Mouse (Mus musculus): ENCODE measurements around the gene Cadps2. TPM values are rescaled to one million over a fixed set of nuclear protein-coding genes. Genes with fewer than 3 reads are reported as not detected.

The Cadps2 gene
- polyA plus RNA-seq, 1 experiment from 2014 or later = not detected

DNA sequence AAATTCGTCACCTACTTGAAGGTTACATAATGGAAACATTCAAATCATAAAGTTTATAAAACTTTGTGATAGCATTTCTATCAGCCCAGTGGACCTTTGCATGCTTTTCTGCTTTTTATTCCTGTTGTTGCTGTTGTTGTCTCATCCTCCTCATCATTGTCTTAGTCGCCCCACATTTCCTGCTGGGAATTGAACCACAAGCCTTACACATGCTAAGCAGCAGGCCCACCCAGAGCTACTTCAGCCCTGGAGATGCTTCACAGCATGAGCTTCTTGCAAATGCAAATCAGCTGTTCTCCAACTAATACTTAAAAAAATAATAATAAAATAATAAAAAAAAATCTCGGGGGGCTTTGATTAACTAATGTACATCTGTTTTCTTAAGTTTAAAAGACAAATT, 8.5 kb downstream of the Cadps2 start:
- Histone ChIP-seq H3K79me2 (ENCODE audit: inconsistent target) (no peaks in the 10 kb centered on the region), H3K36me3 (ENCODE audit: inconsistent target) (no peaks in the 10 kb centered on the region), H3K27ac (no peak overlapping the region), H3K4me3 (ENCODE audit: inconsistent target) (no peak overlapping the region)
- 80% methylated on average over 3 of the region's 3 CpGs for WGBS (ENCODE audit: missing documents)

DNA sequence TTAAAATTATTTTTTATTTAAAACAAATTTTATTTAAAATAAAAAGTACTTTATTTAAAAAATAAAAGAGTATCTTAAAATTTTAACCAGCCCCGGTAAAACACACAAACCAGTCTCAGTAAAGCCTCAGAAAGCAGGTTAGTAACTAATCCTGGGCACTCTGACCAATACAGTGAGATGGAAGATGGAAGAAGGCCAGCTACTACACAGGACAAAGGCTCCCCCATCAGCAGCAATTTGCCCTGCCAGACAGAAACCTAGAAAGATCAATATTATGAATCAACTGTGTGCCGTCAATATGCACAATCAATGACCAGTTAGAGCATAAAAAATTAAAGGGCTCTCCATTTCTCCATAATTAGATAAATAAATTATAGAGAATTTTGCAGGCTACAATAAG, 9.9 kb downstream of the Cadps2 start:
- Histone ChIP-seq H3K36me3 (ENCODE audit: inconsistent target) (no peaks in the 10 kb centered on the region), H3K4me3 (ENCODE audit: inconsistent target) (no peak overlapping the region), H3K79me2 (ENCODE audit: inconsistent target) (no peaks in the 10 kb centered on the region), H3K27ac (no peak overlapping the region)
- 91% methylated on average over 2 of the region's 2 CpGs for WGBS (ENCODE audit: missing documents)

DNA sequence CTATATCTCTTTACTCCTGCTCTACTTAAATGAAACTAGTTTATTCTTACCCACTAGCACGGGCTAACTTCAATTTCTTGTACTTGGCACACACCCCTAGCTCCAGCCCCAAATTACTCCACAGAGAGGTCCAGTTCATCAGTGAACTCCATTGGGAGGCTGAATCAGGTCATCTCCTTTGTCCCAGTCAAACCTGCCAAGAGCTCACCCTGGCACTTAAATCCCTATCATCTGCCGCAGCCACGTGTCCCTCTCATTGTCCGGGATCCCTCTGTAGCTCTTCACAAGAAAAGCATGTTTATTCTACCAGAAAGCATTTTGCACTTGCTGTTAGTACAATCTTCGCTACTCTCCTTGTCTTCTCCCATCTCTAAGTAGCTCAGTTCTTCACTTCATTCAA, 17.4 kb downstream of the Cadps2 start:
- WGBS (ENCODE audit: missing documents) = 95% methylated on average over 5 of the region's 5 CpGs
- H3K4me3 ChIP-seq (ENCODE audit: inconsistent target) = no peak overlapping the region
- H3K79me2 ChIP-seq (ENCODE audit: inconsistent target) = no peaks in the 10 kb centered on the region

DNA sequence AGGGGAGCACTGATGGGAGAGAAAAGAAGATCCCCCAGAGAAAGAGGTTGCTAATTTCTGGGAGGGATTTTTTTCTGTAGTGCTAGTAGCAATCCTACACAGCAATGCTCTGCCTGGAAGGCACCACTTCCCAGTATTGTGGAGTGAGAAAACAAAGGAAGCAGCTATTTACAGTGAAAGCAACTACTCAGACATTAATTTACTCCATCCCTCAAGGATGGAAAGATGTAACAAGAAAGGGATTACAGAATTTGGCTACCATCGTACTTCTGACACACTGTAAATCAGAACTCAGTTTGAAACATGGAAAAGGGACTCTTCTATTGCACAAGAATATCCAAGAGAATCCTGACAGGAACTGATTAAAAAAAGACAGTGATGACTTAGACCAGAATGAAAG, 29.1 kb downstream of the Cadps2 start:
- no peaks in the 10 kb centered on the region for H3K36me3 ChIP-seq (ENCODE audit: inconsistent target)
- H3K27ac ChIP-seq = no peak overlapping the region
- 73% methylated on average over 1 of the region's 1 CpGs for WGBS (ENCODE audit: missing documents)
- no peak overlapping the region for H3K4me3 ChIP-seq (ENCODE audit: inconsistent target)
- H3K79me2 ChIP-seq (ENCODE audit: inconsistent target) = no peaks in the 10 kb centered on the region

More for the DNA sequence above, 17.4 kb downstream of the Cadps2 start:
- Histone ChIP-seq H3K36me3 (ENCODE audit: inconsistent target) (no peaks in the 10 kb centered on the region), H3K27ac (no peak overlapping the region)

DNA sequence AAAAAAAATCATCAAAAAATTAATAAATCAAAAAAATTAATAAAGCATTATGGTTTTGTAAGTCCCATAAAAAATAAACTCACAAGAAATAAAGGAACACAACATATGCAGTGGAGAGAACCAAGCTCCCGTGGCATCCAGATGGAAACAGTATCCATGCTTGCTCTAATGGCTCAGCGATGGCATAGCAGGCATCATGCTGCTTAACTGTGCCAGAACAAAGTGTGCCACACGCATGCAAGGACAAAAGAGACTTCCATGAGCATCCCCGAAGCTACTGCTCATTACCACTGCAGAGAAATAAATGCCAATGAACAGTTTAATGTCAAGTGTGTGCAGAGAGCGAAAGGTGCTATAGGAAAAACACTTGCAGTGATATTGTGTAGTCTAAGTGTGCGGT, 29.9 kb downstream of the Cadps2 start:
- Histone ChIP-seq H3K27ac (no peak overlapping the region), H3K79me2 (ENCODE audit: inconsistent target) (no peaks in the 10 kb centered on the region), H3K4me3 (ENCODE audit: inconsistent target) (no peak overlapping the region), H3K36me3 (ENCODE audit: inconsistent target) (no peaks in the 10 kb centered on the region)
- 84% methylated on average over 6 of the region's 6 CpGs for WGBS (ENCODE audit: missing documents)

DNA sequence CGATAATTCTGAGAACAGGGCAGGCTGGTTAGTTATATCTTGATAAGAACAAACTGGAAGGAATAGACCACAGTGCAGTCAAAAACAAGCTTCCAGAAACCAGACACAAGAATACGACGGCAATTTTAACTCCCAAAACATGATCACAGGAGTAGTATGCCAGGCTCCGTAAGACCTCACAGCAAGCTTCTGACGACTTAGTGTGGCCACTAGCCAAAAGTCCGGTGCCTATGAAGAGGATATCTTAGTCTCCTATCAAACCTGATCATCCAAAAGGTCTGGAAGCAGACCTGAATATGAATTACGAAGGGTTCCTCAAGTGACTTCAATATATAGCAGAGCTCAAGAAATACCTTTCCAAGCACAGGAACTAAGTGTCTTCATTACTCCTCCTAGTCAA, 33.9 kb downstream of the Cadps2 start:
- Histone ChIP-seq H3K36me3 (ENCODE audit: inconsistent target) (no peaks in the 10 kb centered on the region), H3K79me2 (ENCODE audit: inconsistent target) (no peaks in the 10 kb centered on the region)
- 94% methylated on average over 7 of the region's 7 CpGs for WGBS (ENCODE audit: missing documents)

DNA sequence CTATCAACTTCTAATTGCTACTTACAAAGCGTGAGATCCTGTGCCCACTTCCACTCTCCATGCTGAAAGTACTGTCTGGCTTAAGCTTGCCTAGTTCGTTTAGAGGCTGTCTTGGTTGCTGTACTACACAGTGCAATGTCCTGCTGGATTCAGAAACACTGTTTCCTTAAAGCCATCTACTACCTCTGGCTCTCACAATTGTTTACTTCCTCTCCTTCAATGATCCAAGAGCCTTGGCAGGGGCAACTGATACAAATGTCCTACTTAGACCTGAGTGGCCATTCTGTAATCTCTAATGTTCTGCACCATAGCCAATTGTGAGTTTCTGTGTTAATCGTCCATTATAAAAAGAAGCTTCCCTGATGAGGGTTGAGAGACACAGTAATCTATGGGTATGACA, 47.4 kb downstream of the Cadps2 start:
- H3K79me2 ChIP-seq (ENCODE audit: inconsistent target) = no peaks in the 10 kb centered on the region
- H3K27ac ChIP-seq = no peak overlapping the region
- H3K4me3 ChIP-seq (ENCODE audit: inconsistent target) = no peak overlapping the region
- WGBS (ENCODE audit: missing documents) = 82% methylated on average over 3 of the region's 3 CpGs
- no peaks in the 10 kb centered on the region for H3K36me3 ChIP-seq (ENCODE audit: inconsistent target)

More for the DNA sequence above, 33.9 kb downstream of the Cadps2 start:
- H3K4me3 ChIP-seq (ENCODE audit: inconsistent target) = no peak overlapping the region
- H3K27ac ChIP-seq = no peak overlapping the region

DNA sequence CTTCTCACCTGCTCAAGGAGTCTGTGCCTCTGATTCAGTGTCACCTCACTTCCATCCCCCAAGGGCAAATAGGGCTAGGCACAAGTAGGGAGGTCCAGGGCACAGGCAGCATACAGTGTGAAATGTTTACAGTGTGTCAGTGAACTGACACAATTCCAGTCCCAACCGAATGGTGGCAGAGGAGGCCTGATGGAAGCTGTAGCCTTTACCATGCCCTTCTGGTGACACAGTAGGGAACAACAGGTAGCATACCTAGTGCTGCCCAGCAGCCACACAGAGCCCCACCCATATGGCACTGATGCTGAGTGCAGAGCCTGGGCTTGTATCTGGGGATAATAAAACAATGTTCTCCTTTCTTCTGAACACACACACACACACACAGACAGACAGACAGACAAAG, 61.6 kb downstream of the Cadps2 start:
- 86% methylated on average over 1 of the region's 1 CpGs for WGBS (ENCODE audit: missing documents)
- no peak overlapping the region for H3K27ac ChIP-seq
- no peaks in the 10 kb centered on the region for H3K36me3 ChIP-seq (ENCODE audit: inconsistent target)
- no peaks in the 10 kb centered on the region for H3K79me2 ChIP-seq (ENCODE audit: inconsistent target)
- H3K4me3 ChIP-seq (ENCODE audit: inconsistent target) = no peak overlapping the region

DNA sequence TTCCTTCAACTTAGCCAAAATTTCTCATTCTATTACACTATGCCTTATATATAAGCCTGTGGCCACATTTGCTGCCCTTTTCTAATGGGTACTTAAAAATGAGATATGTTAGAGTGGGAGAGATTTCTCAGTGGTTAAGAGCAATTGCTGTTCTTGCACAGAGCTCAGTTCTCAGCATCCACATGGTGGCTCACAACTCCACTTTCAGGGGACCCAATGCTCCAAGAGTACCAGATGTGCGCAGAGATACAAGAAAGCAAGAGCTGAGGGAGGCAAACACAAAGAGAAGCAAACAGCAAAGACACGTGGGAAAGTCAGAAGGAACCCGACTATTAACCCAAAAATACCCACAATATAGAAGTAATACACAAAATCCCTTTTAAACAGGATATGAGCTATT, 77.0 kb downstream of the Cadps2 start:
- Histone ChIP-seq H3K36me3 (ENCODE audit: inconsistent target) (no peaks in the 10 kb centered on the region), H3K27ac (no peak overlapping the region), H3K4me3 (ENCODE audit: inconsistent target) (no peak overlapping the region), H3K79me2 (ENCODE audit: inconsistent target) (no peaks in the 10 kb centered on the region)
- WGBS (ENCODE audit: missing documents) = 59% methylated on average over 3 of the region's 3 CpGs

DNA sequence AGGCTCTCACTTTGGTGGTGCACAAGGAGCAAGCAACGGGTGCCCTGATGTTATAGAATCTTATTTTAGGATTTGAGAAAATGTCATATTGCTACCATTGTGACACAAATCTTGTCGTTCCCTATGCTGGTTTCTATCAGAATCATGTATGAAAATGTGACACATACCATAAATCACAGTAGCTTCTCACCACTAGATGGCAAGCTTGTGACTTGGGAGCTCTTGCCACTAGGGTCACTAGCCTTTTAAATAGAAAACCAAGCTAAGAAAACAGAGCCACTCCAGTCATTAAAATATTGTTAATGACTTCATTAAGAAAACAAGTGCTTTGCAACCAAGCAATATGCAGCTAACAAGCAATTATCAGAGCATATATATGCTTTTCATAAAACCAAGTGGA, 81.0 kb downstream of the Cadps2 start:
- no peak overlapping the region for H3K27ac ChIP-seq
- H3K36me3 ChIP-seq (ENCODE audit: inconsistent target) = no peaks in the 10 kb centered on the region
- H3K4me3 ChIP-seq (ENCODE audit: inconsistent target) = no peak overlapping the region
- no peaks in the 10 kb centered on the region for H3K79me2 ChIP-seq (ENCODE audit: inconsistent target)
- WGBS (ENCODE audit: missing documents) = 78% methylated on average over 2 of the region's 2 CpGs

DNA sequence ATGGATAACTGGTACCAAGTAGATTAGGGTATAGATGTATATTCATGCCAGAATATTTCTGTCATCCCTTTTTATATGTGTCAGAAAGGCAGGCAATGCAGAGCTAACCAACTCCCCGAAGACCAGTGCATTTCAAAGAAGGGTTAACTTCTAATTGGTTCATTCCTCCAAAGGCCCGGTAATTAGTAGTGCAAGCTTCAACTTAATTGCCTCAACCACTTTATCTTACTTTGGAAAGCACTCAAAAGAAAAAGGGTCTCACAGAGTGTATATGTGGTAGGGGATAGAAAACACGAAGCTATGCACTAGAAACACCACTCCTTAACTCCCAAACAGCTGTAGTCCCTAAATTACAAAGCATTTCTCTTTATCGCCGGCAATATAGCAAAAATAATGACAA, 90.4 kb downstream of the Cadps2 start:
- Histone ChIP-seq H3K36me3 (ENCODE audit: inconsistent target) (no peaks in the 10 kb centered on the region), H3K4me3 (ENCODE audit: inconsistent target) (no peak overlapping the region), H3K79me2 (ENCODE audit: inconsistent target) (no peaks in the 10 kb centered on the region), H3K27ac (no peak overlapping the region)
- WGBS (ENCODE audit: missing documents) = 81% methylated on average over 5 of the region's 5 CpGs

DNA sequence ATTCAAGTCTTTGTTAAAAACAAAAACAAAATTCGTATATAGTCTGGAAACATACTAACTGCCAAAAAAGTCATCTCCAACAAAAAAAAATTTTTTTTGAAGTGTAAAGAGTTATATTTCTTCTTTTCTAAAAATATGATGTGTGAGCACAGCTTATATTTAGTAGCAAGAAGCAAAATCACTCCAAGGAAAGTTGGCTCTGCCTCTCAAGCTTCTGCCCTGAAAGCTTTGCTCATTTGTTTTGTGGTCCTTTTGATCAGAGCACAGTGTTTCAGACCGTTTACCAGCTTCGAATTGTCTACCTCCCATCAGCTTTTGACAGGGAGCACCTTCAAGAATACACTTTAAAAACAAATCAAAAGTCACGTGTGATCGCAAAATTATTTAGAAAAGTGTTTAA, 99.2 kb downstream of the Cadps2 start:
- 81% methylated on average over 5 of the region's 5 CpGs for WGBS (ENCODE audit: missing documents)

DNA sequence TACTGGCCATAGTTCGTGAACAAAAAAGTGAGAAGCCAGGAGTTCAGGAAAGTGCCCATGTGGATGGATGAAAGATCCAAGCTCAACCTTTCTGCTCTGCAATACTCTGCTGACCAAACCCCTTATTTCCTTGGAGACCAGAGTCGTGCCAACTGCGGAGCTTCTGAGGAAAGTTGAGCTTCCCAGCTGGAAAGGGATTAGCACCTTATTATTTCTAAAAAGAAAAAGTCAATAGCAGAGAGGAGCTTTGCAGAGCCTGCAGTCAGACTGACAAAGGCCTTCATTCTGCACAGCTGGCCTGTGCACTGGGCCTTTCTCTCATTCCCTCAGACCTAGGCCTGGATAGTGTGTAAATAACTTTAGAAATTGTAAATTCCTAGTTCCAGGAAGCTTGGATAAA, 106.5 kb downstream of the Cadps2 start:
- WGBS (ENCODE audit: missing documents) = 69% methylated on average over 3 of the region's 3 CpGs
- no peak overlapping the region for H3K27ac ChIP-seq
- no peaks in the 10 kb centered on the region for H3K36me3 ChIP-seq (ENCODE audit: inconsistent target)
- H3K79me2 ChIP-seq (ENCODE audit: inconsistent target) = no peaks in the 10 kb centered on the region
- H3K4me3 ChIP-seq (ENCODE audit: inconsistent target) = no peak overlapping the region

More for the DNA sequence above, 99.2 kb downstream of the Cadps2 start:
- H3K4me3 ChIP-seq (ENCODE audit: inconsistent target) = no peak overlapping the region
- no peaks in the 10 kb centered on the region for H3K79me2 ChIP-seq (ENCODE audit: inconsistent target)
- H3K36me3 ChIP-seq (ENCODE audit: inconsistent target) = no peaks in the 10 kb centered on the region
- no peak overlapping the region for H3K27ac ChIP-seq

DNA sequence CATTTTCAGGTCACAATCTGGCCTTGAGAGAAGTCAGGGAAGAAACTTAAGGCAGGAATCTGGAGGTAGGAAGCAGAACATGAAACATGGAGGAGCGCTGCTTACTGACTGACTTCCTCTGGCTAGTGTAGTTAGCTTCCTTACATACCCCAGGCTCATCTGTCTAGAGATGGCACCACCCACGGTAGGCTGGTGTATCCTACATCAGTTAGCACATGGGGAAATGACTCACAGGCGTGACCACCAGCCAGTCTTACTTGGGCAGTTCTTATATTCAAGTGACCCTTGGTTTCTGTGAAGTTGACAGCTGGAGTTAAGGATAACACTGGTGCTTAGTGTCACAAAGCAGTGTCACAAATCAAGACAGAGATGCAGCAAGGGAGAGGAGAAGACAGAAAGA, 110.6 kb downstream of the Cadps2 start:
- Histone ChIP-seq H3K4me3 (ENCODE audit: inconsistent target) (no peak overlapping the region), H3K36me3 (ENCODE audit: inconsistent target) (no peaks in the 10 kb centered on the region), H3K27ac (no peak overlapping the region), H3K79me2 (ENCODE audit: inconsistent target) (no peaks in the 10 kb centered on the region)
- WGBS (ENCODE audit: missing documents) = 71% methylated on average over 3 of the region's 3 CpGs

DNA sequence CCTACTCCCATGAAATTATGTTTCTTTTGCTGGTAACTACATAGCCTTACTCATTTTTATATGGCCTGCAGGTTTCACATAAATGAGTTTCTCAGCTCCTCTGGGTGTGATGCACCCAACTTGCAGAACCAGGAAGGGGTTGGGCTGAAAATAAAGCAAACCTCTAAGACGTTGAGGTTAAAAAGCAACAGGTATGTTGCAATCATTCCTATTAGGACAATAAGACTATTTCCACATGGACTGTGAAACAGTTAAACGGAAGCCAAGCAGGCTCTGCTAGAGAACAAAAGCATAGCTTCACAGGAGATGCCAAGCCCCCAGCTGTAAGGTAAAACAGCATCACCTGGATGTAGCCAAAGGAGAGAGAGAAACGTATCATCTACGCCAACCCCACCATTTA, 115.5 kb downstream of the Cadps2 start:
- Histone ChIP-seq H3K36me3 (ENCODE audit: inconsistent target) (no peaks in the 10 kb centered on the region), H3K27ac (no peak overlapping the region), H3K4me3 (ENCODE audit: inconsistent target) (no peak overlapping the region), H3K79me2 (ENCODE audit: inconsistent target) (no peaks in the 10 kb centered on the region)
- WGBS (ENCODE audit: missing documents) = 71% methylated on average over 4 of the region's 4 CpGs

DNA sequence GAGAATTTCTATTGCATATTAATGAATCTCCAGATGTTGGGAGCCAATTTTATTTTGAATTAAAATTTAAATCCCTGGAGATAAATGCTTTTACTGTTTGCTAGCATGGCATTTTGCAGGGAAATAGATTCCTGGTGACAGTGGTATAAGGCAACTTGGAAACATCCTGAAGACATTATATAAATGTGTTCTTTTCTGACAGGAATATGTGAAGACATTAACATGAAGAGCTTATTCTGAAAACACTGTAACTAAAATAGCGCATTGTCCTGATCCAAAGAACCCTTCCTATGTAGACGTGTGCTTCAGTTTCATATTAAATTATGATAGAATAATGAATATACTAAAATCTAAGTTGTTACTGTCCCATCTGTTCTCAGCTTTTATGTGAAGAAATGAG, 118.8 kb downstream of the Cadps2 start:
- WGBS (ENCODE audit: missing documents) = 95% methylated on average over 2 of the region's 2 CpGs
- H3K36me3 ChIP-seq (ENCODE audit: inconsistent target) = no peaks in the 10 kb centered on the region
- H3K27ac ChIP-seq = no peak overlapping the region
- no peak overlapping the region for H3K4me3 ChIP-seq (ENCODE audit: inconsistent target)
- H3K79me2 ChIP-seq (ENCODE audit: inconsistent target) = no peaks in the 10 kb centered on the region

Measured in macrophage (primary cell).